Mouse (Mus musculus) CH12.LX (cell line): ENCODE measurements around the gene Hbs1l. TPM values are rescaled to one million over a fixed set of nuclear protein-coding genes. Genes with fewer than 3 reads are reported as not detected.

Experiments used
- DNase-seq: peaks from one replicate; pipeline ENCODE4 v3.0.0-alpha.2; 2013; ENCODE audit errors: extremely low read depth
- H3K27ac ChIP-seq: 2 replicates; pipeline ENCODE4 v1.5.1; 2012; ENCODE audit warnings: low read depth, mild to moderate bottlenecking, control low read depth, moderate library complexity; ENCODE audit not compliant: insufficient read depth
- H3K27me3 ChIP-seq: replicated peaks from 2 replicates; pipeline ENCODE3; 2012; ENCODE audit warnings: inconsistent platforms
- H3K36me3 ChIP-seq, 2 experiments: replicated peaks in 1 of 2; 2 replicates each; pipeline versions ENCODE3 to v1.6.1; 2012; ENCODE audit warnings: inconsistent platforms in 1 of 2, low read length in 1 of 2, mild to moderate bottlenecking in 1 of 2, mixed read lengths in 1 of 2, moderate library complexity in 1 of 2; ENCODE audit not compliant: control insufficient read depth in 1 of 2, insufficient read depth in 1 of 2
- H3K4me1 ChIP-seq, 2 experiments: 2 replicates each; pipeline ENCODE4 v1.6.1; 2012; ENCODE audit warnings: inconsistent platforms in 1 of 2, moderate library complexity in 1 of 2; ENCODE audit not compliant: insufficient read depth in 2 of 2, control insufficient read depth in 1 of 2
- H3K4me2 ChIP-seq: 2 replicates; pipeline ENCODE4 v1.6.1; 2012; ENCODE audit warnings: low read depth, mild to moderate bottlenecking, control low read depth; ENCODE audit not compliant: poor library complexity, insufficient read depth, severe bottlenecking
- H3K4me3 ChIP-seq, 3 experiments: fragments of 150-350 bp in 1 of 3; sonication (generic) in 1 of 3; replicated peaks in 1 of 3; 2 replicates each; pipeline versions ENCODE3 to v1.5.1; 2011 to 2012; ENCODE audit warnings: low read depth in 2 of 3, low read length in 2 of 3, mild to moderate bottlenecking in 2 of 3, moderate library complexity in 2 of 3, control low read depth in 1 of 3, improper control_type of control experiment in 1 of 3, inconsistent platforms in 1 of 3, mixed read lengths in 1 of 3; ENCODE audit not compliant: poor library complexity in 1 of 3
- H3K79me2 ChIP-seq: replicated peaks from 2 replicates; pipeline ENCODE4 v1.6.1; 2012; ENCODE audit warnings: mild to moderate bottlenecking, moderate library complexity; ENCODE audit not compliant: control insufficient read depth, poor library complexity, insufficient read depth, severe bottlenecking; ENCODE audit errors: extremely low read depth
- H3K9ac ChIP-seq: 2 replicates; pipeline ENCODE4 v1.6.1; 2012; ENCODE audit warnings: low read depth, mild to moderate bottlenecking, control low read depth, moderate library complexity; ENCODE audit not compliant: insufficient read depth
- H3K9me3 ChIP-seq: replicated peaks from 2 replicates; pipeline ENCODE3; 2012; ENCODE audit warnings: low read length, inconsistent platforms, mixed read lengths
- BHLHE40 ChIP-seq: IDR thresholded peaks from 2 replicates; pipeline ENCODE4 v1.6.1; 2011; ENCODE audit warnings: mild to moderate bottlenecking, low read depth, low read length, improper control_type of control experiment
- CHD1 ChIP-seq: IDR thresholded peaks from 2 replicates; pipeline ENCODE4 v1.6.1; 2012; ENCODE audit warnings: low read depth, low read length, improper control_type of control experiment, inconsistent platforms
- CTCF ChIP-seq, 2 experiments: IDR thresholded peaks in 1 of 2; conservative IDR thresholded peaks in 1 of 2; 2 replicates each; pipeline ENCODE4 v1.5.1; 2011 to 2012; ENCODE audit warnings: low read depth in 2 of 2, low read length in 2 of 2, improper control_type of control experiment in 1 of 2, inconsistent platforms in 1 of 2, mild to moderate bottlenecking in 1 of 2, moderate library complexity in 1 of 2
- E2F4 ChIP-seq: IDR thresholded peaks from 2 replicates; pipeline ENCODE4 v1.6.1; 2011; ENCODE audit warnings: low read depth, low read length, improper control_type of control experiment; ENCODE audit not compliant: insufficient replicate concordance
- ELF1 ChIP-seq: IDR thresholded peaks from 2 replicates; pipeline ENCODE4 v1.6.1; 2014; ENCODE audit warnings: low read depth, mild to moderate bottlenecking, inconsistent platforms, low read length, improper control_type of control experiment
- ETS1 ChIP-seq: conservative IDR thresholded peaks from 2 replicates; pipeline ENCODE4 v1.6.1; 2012; ENCODE audit warnings: low read depth, mild to moderate bottlenecking, inconsistent platforms, low read length, improper control_type of control experiment, moderate library complexity
- IRF4 ChIP-seq: IDR thresholded peaks from 2 replicates; pipeline ENCODE4 v1.6.1; 2014; ENCODE audit warnings: low read depth, mild to moderate bottlenecking, inconsistent platforms, low read length, improper control_type of control experiment
- MAX ChIP-seq: IDR thresholded peaks from 2 replicates; pipeline ENCODE4 v1.6.1; 2011; ENCODE audit warnings: low read length, improper control_type of control experiment
- MAZ ChIP-seq: IDR thresholded peaks from 2 replicates; pipeline ENCODE4 v1.6.1; 2012; ENCODE audit warnings: low read depth, mild to moderate bottlenecking, inconsistent platforms, low read length, improper control_type of control experiment, moderate library complexity
- MEF2A ChIP-seq: IDR thresholded peaks from 2 replicates; pipeline ENCODE4 v1.6.1; 2014; ENCODE audit warnings: low read depth, mild to moderate bottlenecking, inconsistent platforms, low read length, improper control_type of control experiment, borderline replicate concordance
- MXI1 ChIP-seq: IDR thresholded peaks from 2 replicates; pipeline ENCODE4 v1.6.1; 2011; ENCODE audit warnings: mild to moderate bottlenecking, low read depth, low read length, improper control_type of control experiment
- NRF1 ChIP-seq: IDR thresholded peaks from 2 replicates; pipeline ENCODE4 v1.6.1; 2014; ENCODE audit warnings: low read depth, mild to moderate bottlenecking, inconsistent platforms, low read length, improper control_type of control experiment, moderate library complexity
- PAX5 ChIP-seq: IDR thresholded peaks from 2 replicates; pipeline ENCODE4 v1.6.1; 2012; ENCODE audit warnings: low read length, inconsistent platforms, mixed read lengths
- POLR2AphosphoS2 ChIP-seq: IDR thresholded peaks from 2 replicates; pipeline ENCODE4 v1.6.1; 2011; ENCODE audit warnings: low read depth, low read length, improper control_type of control experiment
- RAD21 ChIP-seq: IDR thresholded peaks from 2 replicates; pipeline ENCODE4 v1.6.1; 2011; ENCODE audit warnings: low read depth, mild to moderate bottlenecking, low read length, improper control_type of control experiment, moderate library complexity
- SIN3A ChIP-seq: IDR thresholded peaks from 2 replicates; pipeline ENCODE4 v1.6.1; 2012; ENCODE audit warnings: low read length, improper control_type of control experiment, inconsistent platforms
- TCF12 ChIP-seq: IDR thresholded peaks from 2 replicates; pipeline ENCODE4 v1.6.1; 2014; ENCODE audit warnings: low read depth, mild to moderate bottlenecking, inconsistent platforms, low read length, improper control_type of control experiment
- ZC3H11A ChIP-seq: IDR thresholded peaks from 2 replicates; pipeline ENCODE4 v1.6.1; 2012; ENCODE audit warnings: low read depth, mild to moderate bottlenecking, inconsistent platforms, low read length, improper control_type of control experiment
- ZKSCAN1 ChIP-seq: IDR thresholded peaks from 2 replicates; pipeline ENCODE4 v1.6.1; 2012; ENCODE audit warnings: low read depth, inconsistent platforms, low read length, improper control_type of control experiment, borderline replicate concordance
- ZMIZ1 ChIP-seq: IDR thresholded peaks from 2 replicates; pipeline ENCODE4 v1.6.1; 2012; ENCODE audit warnings: low read depth, mild to moderate bottlenecking, inconsistent platforms, low read length, improper control_type of control experiment
- ZNF384 ChIP-seq: IDR thresholded peaks from 2 replicates; pipeline ENCODE4 v1.6.1; 2012; ENCODE audit warnings: low read depth, low read length, improper control_type of control experiment, inconsistent platforms
- dilution Hi-C: fragments of 300-500 bp; cut with MboI; formaldehyde crosslinking; loops from 2 replicates; pipeline ENCODE4 v1.14.3; 2020; ENCODE audit warnings: low sequenced_read_pairs; ENCODE audit not compliant: extremely low pct_unique_long_range_greater_than_20kb, extremely low pct_ligation_motif_present
- in situ Hi-C: fragments of 300-500 bp; cut with MboI; formaldehyde crosslinking; loops from 3 replicates; pipeline ENCODE4 v1.14.3; 2019; ENCODE audit warnings: low sequenced_read_pairs, low pct_ligation_motif_present, low pct_unique_long_range_greater_than_20kb, mixed read lengths
- polyA plus RNA-seq: library from polyadenylated mRNA; unstranded; fragments of >175 nt; gene quantifications from 2 replicates; pipeline ENCODE4 v1.2.1, GENCODE M21; 2012; ENCODE audit warnings: low read depth; ENCODE audit not compliant: insufficient read length
- total RNA-seq, 2 experiments: library from RNA; depleted of rRNA; stranded (reverse); fragments of 300-350 nt in 1 of 2; fragments of >200 nt in 1 of 2; gene quantifications; 2 replicates each; pipeline ENCODE4 v1.2.3; 2012 to 2014

Gene Hbs1l
- total and polyA plus RNA-seq, 3 experiments = 99.7 to 111 (median 111) TPM

- H3K9ac ChIP-seq = no peak overlapping the region
- dilution Hi-C loops = no loop called here
- no peak overlapping the region for H3K27ac ChIP-seq
- TF ChIP-seq ZC3H11A (no peak), TCF12 (no peak), ZMIZ1 (no peak), E2F4 (no peak), BHLHE40 (no peak), NRF1 (no peak), MAZ (no peak), ELF1 (no peak), ETS1 (no peak), MAX (no peak), ZKSCAN1 (no peak), CHD1 (no peak), RAD21 (no peak), POLR2AphosphoS2 (no peak), ZNF384 (no peak), MXI1 (no peak), MEF2A (no peak)
- H3K36me3 ChIP-seq = no peaks in the 10 kb centered on the region
- H3K27me3 ChIP-seq = no peaks in the 10 kb centered on the region
- H3K79me2 ChIP-seq = no peaks in the 10 kb centered on the region
- no peaks in the 10 kb centered on the region for H3K9me3 ChIP-seq
- in situ Hi-C loops = no loop called here
- no peak overlapping the region for H3K4me2 ChIP-seq
- no peak overlapping the region for H3K4me3 ChIP-seq
- DNase-seq = no peak
- no peaks in the 10 kb centered on the region for H3K4me1 ChIP-seq
Observed at GRCm38 (mm10) chr10:21267452-21267851, 28.3 kb upstream of the Hbs1l start.

GRCm38 (mm10) chr10:21268786-21269410 lies 26.9 kb upstream of the Hbs1l start:
- in situ Hi-C loops = no loop called here
- H3K4me1 ChIP-seq = no peaks in the 10 kb centered on the region

More at GRCm38 (mm10) chr10:21268786-21269410, 26.9 kb upstream of the Hbs1l start:
- H3K4me3 ChIP-seq = no peak overlapping the region
- dilution Hi-C loops = no loop called here
- DNase-seq = no peak
- H3K27me3 ChIP-seq = no peaks in the 10 kb centered on the region
- H3K27ac ChIP-seq = no peak overlapping the region
- no peak overlapping the region for H3K9ac ChIP-seq
- no peak for TF ChIP-seq ZC3H11A
- TF ChIP-seq SIN3A = no peak
- TF ChIP-seq IRF4 = no peak
- TF ChIP-seq CTCF (conservative IDR thresholded peaks at IDR 0.05 in 1 of 2, IDR thresholded peaks at IDR 0.05 in 1 of 2; ENCODE audit: low read depth in 2 of 2, low read length in 2 of 2) = no peak
- no peak for TF ChIP-seq MXI1
- no peak for TF ChIP-seq ELF1
- TF ChIP-seq PAX5 = no peak
- TF ChIP-seq, all 38 proteins: peak for 0
- Histone ChIP-seq H3K9me3 (no peaks in the 10 kb centered on the region), H3K36me3 (no peaks in the 10 kb centered on the region), H3K79me2 (no peaks in the 10 kb centered on the region), H3K4me2 (no peak overlapping the region)
